Mouse (Mus musculus) bone marrow macrophage, adult 2 months (primary cell): ENCODE measurements around the gene Shisal2a. TPM values are rescaled to one million over a fixed set of nuclear protein-coding genes. Genes with fewer than 3 reads are reported as not detected.

Experiments used
- H3K27ac ChIP-seq: 2 replicates; pipeline ENCODE4 v1.5.1; 2012; ENCODE audit warnings: low read depth, low read length; ENCODE audit not compliant: insufficient read depth
- H3K4me1 ChIP-seq: 2 replicates; pipeline ENCODE4 v1.6.1; 2012; ENCODE audit warnings: low read length; ENCODE audit not compliant: control insufficient read depth, insufficient read depth
- H3K4me3 ChIP-seq: 2 replicates; pipeline ENCODE4 v1.5.1; 2012; ENCODE audit warnings: mild to moderate bottlenecking, low read length, moderate library complexity; ENCODE audit not compliant: insufficient read depth
- CTCF ChIP-seq: IDR thresholded peaks from 2 replicates; pipeline ENCODE4 v1.5.1; 2012; ENCODE audit warnings: low read depth, mild to moderate bottlenecking, low read length, moderate library complexity
- POLR2A ChIP-seq: IDR thresholded peaks from 2 replicates; pipeline ENCODE4 v1.6.1; 2012; ENCODE audit warnings: mild to moderate bottlenecking, low read depth, low read length, borderline replicate concordance
- polyA plus RNA-seq: library from polyadenylated mRNA; stranded (reverse); fragments of >200 nt; gene quantifications from 2 replicates; pipeline ENCODE4 v1.2.4, GENCODE M21; 2012; ENCODE audit not compliant: missing spikeins, insufficient read depth, insufficient read length

The Shisal2a gene
- polyA plus RNA-seq = not detected in 2 replicates

DNA sequence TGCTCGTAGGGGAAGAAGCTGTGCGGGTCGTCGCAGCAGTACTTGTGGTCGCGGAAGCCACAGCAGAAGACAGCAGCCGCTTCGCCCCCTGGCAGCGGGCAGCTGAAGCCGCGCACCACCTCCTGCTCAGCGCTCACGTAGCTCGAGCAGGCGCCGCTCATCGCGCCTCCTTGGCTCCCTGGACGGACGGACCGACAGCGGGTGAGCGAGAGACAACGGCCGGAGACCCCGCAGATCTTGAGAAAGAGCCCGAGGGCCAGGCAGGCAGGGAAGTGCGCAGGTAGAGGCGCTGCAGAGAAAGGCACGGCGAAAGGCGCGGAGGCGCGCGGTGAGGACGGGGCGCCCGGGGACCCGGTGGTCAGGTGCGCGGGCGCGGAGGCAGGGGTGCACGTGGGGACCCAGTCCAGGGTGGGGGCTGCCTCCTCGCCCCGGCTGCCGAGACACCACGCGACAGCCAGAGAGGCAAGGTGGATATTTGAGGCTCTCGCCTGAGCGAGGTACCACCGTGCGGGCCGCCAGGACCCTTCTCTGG, at the start of gene Shisal2a:
Shisal2a (minus strand) TSS at position 167 of the 532 bp plus-strand sequence.
- Histone ChIP-seq H3K27ac (no peak within 1 kb of the TSS), H3K4me1 (peaks cover 3% of the 10 kb centered on the region; the same call in 1 of the 2 replicates), H3K4me3 (0 out of 2 replicates have a peak within 1 kb of the TSS, but pooled peaks have one; percentile 15)
- no peak for TF ChIP-seq CTCF
- TF ChIP-seq POLR2A = no peak

GRCm38 (mm10) chr4:108431561-108431936, 48.4 kb upstream of the Shisal2a start:
- no peak overlapping the region for H3K27ac ChIP-seq
- TF ChIP-seq POLR2A (no peak), CTCF (no peak)
- peaks cover 7% of the 10 kb centered on the region for H3K4me1 ChIP-seq
- H3K4me3 ChIP-seq = no peak overlapping the region

DNA sequence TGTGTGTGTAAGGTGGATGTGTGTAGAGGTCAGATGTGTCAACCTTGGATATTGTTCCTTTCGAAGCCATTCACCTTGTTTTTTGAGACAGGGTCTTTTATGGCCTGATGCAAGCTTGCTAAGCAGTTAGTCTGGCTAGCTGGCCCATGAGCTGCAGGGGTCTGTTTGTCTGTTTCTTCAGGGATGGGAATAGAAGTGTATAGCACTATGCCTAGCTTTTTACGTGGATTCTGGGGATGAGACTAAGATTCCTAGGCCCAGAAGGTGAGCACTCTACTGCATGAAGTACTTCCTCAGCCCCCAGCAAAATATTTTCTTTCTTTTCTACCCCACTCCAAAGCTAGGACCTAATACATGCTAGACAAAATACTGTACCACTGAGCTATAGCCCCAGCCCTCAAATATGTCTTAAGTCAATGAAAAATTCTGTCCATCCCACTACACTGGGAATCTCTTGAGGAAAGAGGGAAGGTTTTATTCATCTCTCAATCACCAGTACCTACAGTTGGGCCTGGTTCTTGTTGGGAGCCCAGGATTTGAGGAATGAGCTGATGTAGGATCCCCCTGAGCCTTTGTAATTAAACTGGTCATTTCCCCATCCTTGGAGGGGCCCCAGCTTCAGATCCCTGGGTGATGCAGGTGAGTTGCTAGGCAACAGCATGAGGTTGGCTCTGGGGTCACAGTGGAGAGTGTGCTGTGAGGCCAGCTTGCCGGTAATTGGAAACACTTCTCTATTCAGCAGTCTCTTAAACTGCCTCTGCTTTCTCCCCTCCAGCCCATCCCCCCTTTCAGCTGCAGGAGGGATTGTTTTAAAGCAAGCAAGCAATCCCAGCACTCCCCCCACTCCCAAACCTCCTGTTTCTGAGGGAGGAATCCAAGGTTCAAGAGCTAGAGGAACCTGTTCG, 47.8 kb upstream of the Shisal2a start:
- H3K4me1 ChIP-seq = peaks cover 7% of the 10 kb centered on the region
- TF ChIP-seq POLR2A = no peak
- no peak for TF ChIP-seq CTCF
- no peak overlapping the region for H3K27ac ChIP-seq
- no peak overlapping the region for H3K4me3 ChIP-seq

DNA sequence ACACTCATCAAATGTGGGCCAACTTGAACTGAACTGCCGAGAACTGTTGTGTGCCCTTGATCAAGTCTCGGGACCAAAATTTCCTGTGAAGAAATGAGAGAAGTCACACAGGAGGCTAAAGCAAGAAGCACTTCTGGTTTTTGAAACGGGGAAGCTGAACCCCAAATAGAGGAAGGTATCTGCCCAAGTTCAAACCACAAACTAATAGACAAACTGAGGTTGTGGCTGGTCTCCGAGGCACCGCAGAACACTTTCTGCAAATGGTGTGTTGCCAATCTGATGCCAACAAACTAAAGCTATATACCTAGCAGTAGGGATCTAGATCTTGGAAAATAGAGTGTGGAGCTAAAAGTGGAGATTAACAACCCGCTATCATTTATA, 45.2 kb upstream of the Shisal2a start:
- TF ChIP-seq CTCF (no peak), POLR2A (no peak)
- Histone ChIP-seq H3K4me3 (no peak overlapping the region), H3K27ac (no peak overlapping the region), H3K4me1 (peaks cover 7% of the 10 kb centered on the region)

- Histone ChIP-seq H3K27ac (no peak overlapping the region), H3K4me3 (no peak overlapping the region), H3K4me1 (peaks cover 7% of the 10 kb centered on the region)
- TF ChIP-seq CTCF = no peak
- TF ChIP-seq POLR2A = no peak
These were observed 44.7 kb upstream of the Shisal2a start for GRCm38 (mm10) chr4:108427719-108428340.

DNA sequence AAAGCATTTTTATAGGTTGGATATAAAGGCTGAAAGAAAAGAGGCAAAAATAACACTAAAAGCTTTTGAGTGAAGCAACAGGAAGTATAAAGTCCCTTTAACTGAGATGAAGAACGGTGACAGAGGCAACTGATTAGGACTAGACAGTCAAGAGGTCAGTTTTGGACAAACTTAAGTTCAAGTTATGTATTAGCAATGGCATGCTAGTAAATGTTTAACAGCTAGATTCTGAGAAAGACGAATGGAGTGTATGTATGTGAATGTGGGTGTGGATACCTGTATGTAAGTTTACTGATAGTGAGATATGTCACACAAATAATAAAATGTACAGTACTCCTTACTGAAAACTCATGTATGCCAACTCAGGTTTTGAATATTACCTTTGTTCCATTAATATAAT, 41.4 kb upstream of the Shisal2a start:
- no peak overlapping the region for H3K27ac ChIP-seq
- H3K4me3 ChIP-seq = no peak overlapping the region
- H3K4me1 ChIP-seq = peaks cover 7% of the 10 kb centered on the region
- TF ChIP-seq POLR2A (no peak), CTCF (no peak)

DNA sequence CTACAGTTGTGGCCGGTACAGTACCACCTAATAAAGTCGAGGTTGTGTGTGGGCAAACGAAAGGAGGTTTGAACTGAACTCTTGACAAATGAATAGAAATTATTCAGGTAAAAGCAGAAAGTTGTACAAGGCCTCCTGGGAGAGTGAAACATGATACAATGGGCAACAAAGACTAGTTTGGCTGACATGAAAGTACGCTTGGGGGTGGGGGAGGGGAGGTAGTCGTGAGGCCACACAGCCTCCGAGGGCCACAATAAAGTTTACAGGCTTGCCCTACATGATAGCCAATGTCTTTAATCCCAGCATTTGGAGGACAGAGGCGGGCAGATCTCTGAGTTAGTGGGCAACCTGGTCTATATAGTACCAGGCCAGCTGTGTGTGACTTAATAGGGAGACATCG, 24.5 kb upstream of the Shisal2a start:
- no peak for TF ChIP-seq CTCF
- no peak for TF ChIP-seq POLR2A
- H3K27ac ChIP-seq = no peak overlapping the region
- H3K4me3 ChIP-seq = no peak overlapping the region
- H3K4me1 ChIP-seq = no peaks in the 10 kb centered on the region

DNA sequence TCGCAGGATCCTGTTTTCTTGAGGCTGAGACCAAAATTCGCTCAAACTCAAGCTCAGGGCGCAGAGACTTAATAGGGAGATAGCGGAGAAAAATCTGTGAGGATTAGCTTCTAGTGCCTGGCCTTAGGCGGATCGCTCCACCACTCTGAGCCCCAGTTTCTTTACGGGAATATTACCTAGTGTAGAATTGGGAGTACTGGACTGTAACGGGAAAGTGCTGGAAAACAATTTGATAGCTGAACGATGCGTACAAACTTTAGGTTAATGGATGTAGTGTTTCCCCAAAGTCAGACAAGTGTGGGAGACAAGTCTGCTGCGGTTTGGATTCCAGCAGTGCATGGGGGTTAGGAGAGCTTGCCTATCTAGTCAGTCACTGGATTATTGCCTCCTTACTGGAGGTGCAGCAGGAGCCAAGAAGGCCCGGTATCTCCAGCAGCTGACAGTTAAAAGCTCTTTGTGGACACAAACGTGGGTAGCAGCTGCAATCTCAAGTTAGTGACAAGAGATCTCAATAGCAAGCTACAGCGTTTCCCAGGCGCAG, 23.8 kb upstream of the Shisal2a start, which contains the start of gene Gpx7:
Gpx7 (minus strand) TSS at position 101 of the 541 bp plus-strand sequence.
- Histone ChIP-seq H3K4me3 (peak within 1 kb of the TSS; percentile 18; the same call in 1 of the 2 replicates), H3K4me1 (no peaks in the 10 kb centered on the region), H3K27ac (no peak within 1 kb of the TSS)
- TF ChIP-seq POLR2A = no peak
- no peak for TF ChIP-seq CTCF

DNA sequence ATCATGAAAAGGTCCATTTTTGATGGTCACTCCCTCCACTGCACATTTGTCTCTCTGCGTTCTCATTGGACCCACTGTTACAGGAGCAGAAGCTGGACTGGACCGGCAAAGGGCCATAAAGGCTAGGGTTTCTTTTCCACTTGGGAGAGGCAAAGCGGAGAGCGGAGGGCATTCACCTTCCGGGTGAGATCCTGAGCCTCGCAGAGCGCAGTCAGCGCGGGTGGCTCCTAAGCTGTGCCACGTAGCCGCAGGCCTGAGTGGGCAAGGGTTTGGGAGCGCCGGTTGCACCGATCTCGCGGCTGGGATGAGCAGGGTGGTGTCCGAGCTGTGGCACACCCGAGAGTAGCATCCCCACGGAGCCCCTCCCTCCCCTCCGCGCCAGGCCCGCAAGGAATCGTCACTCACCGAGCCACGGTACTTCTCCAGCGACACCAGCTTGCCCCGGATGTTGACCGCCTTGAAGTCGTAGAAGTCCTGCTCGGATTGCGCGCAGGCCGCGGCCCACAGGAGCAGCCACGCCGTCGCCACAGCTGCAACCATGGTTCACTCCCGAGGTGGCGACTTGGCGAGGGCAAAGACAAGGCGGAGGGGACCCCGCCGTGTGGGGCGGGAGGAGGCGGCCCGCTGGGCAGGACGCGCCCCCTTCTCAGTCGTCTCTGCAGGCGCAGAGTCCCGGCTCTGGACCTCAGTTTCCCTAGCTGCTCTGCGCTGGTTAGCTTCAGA, 23.1 kb upstream of the Shisal2a start:
- no peak overlapping the region for H3K27ac ChIP-seq
- TF ChIP-seq POLR2A (no peak), CTCF (no peak)
- no peaks in the 10 kb centered on the region for H3K4me1 ChIP-seq
- peak overlapping the region; percentile 18; the same call in 1 of the 2 replicates for H3K4me3 ChIP-seq
